Mouse (Mus musculus) heart, embryonic 16.5 days (tissue): ENCODE measurements around the gene D2hgdh. TPM values are rescaled to one million over a fixed set of nuclear protein-coding genes. Genes with fewer than 3 reads are reported as not detected.
A peak's percentile ranks its signal among the peaks of the same experiment; 100 is the strongest.
"Not testable (repeated sequence)": the region's sequence is repeated elsewhere in the genome, so short reads cannot be mapped to it uniquely, and the experiment has no call there.

Experiments used
- ATAC-seq: fragments of 200-750 bp; cut with Nextera tagmentation; replicated peaks from 2 replicates; pipeline ENCODE4 v1.8.0; 2017; ENCODE audit warnings: moderate number of reproducible peaks; ENCODE audit not compliant: insufficient read depth, low FRiP score; ENCODE audit errors: extremely low read depth
- H3K27ac ChIP-seq: fragments of 300-500 bp; sonication (generic); 2 replicates; pipeline ENCODE4 v1.5.1; 2014; ENCODE audit warnings: mild to moderate bottlenecking, low read length, control low read depth, moderate library complexity
- H3K27me3 ChIP-seq: fragments of 300-500 bp; sonication (generic); 2 replicates; pipeline ENCODE4 v1.6.1; 2014; ENCODE audit warnings: low read length, mixed read lengths; ENCODE audit not compliant: control insufficient read depth, insufficient read depth
- H3K36me3 ChIP-seq: fragments of 300-500 bp; sonication (generic); 2 replicates; pipeline ENCODE4 v1.6.1; 2014; ENCODE audit not compliant: control insufficient read depth, insufficient read depth
- H3K4me1 ChIP-seq: fragments of 300-500 bp; sonication (generic); 2 replicates; pipeline ENCODE4 v1.6.1; 2014; ENCODE audit warnings: low read length, mixed read lengths; ENCODE audit not compliant: control insufficient read depth, insufficient read depth
- H3K4me2 ChIP-seq: fragments of 300-500 bp; sonication (generic); 2 replicates; pipeline ENCODE4 v1.6.1; 2014; ENCODE audit warnings: low read depth, mild to moderate bottlenecking, control low read depth, low read length
- H3K4me3 ChIP-seq: fragments of 300-500 bp; sonication (generic); 2 replicates; pipeline ENCODE4 v1.5.1; 2014; ENCODE audit warnings: mild to moderate bottlenecking, control low read depth, low read length
- H3K9ac ChIP-seq: fragments of 300-500 bp; sonication (generic); 2 replicates; pipeline ENCODE4 v1.6.1; 2014; ENCODE audit warnings: low read length, control low read depth
- H3K9me3 ChIP-seq: fragments of 300-500 bp; sonication (generic); replicated peaks from 2 replicates; pipeline ENCODE4 v1.6.1; 2016; ENCODE audit warnings: low read length; ENCODE audit not compliant: control insufficient read depth
- WGBS: fragments of 180-500 bp; shearing (Covaris S2); extraction: QIAGEN DNeasy Blood & Tissue Kit; methylation state at CpG from one replicate; pipeline ENCODE4 v1.1.7; 2014; 5-methylcytosine and 5-hydroxymethylcytosine counted together
- polyA plus RNA-seq: library from polyadenylated mRNA; unstranded; fragments of >200 nt; fragmentation: Nextera tagmentation; extraction: Ambion mirVana; gene quantifications from 2 replicates; pipeline ENCODE4 v1.2.1, GENCODE M21; 2015

Gene D2hgdh
- polyA plus RNA-seq, 1 experiment from 2014 or later = 17.9 TPM

GRCm38 (mm10) chr1:93823796-93824495 lies 763 bp upstream of the D2hgdh start:
- Histone ChIP-seq H3K27me3 (no peaks in the 10 kb centered on the region), H3K9ac (no peak overlapping the region; the same call in 1 of the 2 replicates), H3K9me3 (no peaks in the 10 kb centered on the region), H3K4me3 (no peak overlapping the region), H3K36me3 (peaks cover 15% of the 10 kb centered on the region), H3K4me2 (no peak overlapping the region), H3K4me1 (peaks cover 12% of the 10 kb centered on the region), H3K27ac (peak overlapping the region; percentile 12)
- ATAC-seq = no peak
- WGBS = 71% methylated on average over 3 of the region's 3 CpGs

- peak; percentile 97 for ATAC-seq
- peak overlapping the region; percentile 66 for H3K4me3 ChIP-seq
- peak overlapping the region; percentile 80 for H3K9ac ChIP-seq
- H3K9me3 ChIP-seq = no peaks in the 10 kb centered on the region
- peak overlapping the region; percentile 85 for H3K4me2 ChIP-seq
- no peaks in the 10 kb centered on the region for H3K27me3 ChIP-seq
- peaks cover 6% of the 10 kb centered on the region for H3K36me3 ChIP-seq
- 1% methylated on average over 30 of the region's 30 CpGs for WGBS
- H3K27ac ChIP-seq = peak overlapping the region; percentile 91
- H3K4me1 ChIP-seq = peaks cover 12% of the 10 kb centered on the region
Measured at GRCm38 (mm10) chr1:93825105-93825674, 481 bp downstream of the D2hgdh start.

GRCm38 (mm10) chr1:93825771-93826539 lies 1.2 kb downstream of the D2hgdh start:
- Histone ChIP-seq H3K36me3 (peaks cover 2% of the 10 kb centered on the region), H3K4me2 (peak overlapping the region; percentile 85), H3K27me3 (no peaks in the 10 kb centered on the region), H3K9ac (peak overlapping the region; percentile 80), H3K4me1 (peaks cover 12% of the 10 kb centered on the region), H3K9me3 (no peaks in the 10 kb centered on the region), H3K4me3 (peak overlapping the region; percentile 66), H3K27ac (peak overlapping the region; percentile 91)
- WGBS = 42% methylated on average over 27 of the region's 27 CpGs
- no peak for ATAC-seq

GRCm38 (mm10) chr1:93826540-93826835 lies 1.8 kb downstream of the D2hgdh start:
- ATAC-seq = no peak
- H3K4me1 ChIP-seq = peaks cover 12% of the 10 kb centered on the region
- no peaks in the 10 kb centered on the region for H3K27me3 ChIP-seq
- H3K9me3 ChIP-seq = no peaks in the 10 kb centered on the region
- H3K4me3 ChIP-seq = no peak overlapping the region
- H3K27ac ChIP-seq = no peak overlapping the region
- H3K9ac ChIP-seq = no peak overlapping the region
- 89% methylated on average over 9 of the region's 9 CpGs for WGBS
- no peak overlapping the region for H3K4me2 ChIP-seq
- H3K36me3 ChIP-seq = no peaks in the 10 kb centered on the region

GRCm38 (mm10) chr1:93832754-93833360 lies 8.1 kb downstream of the D2hgdh start:
- not testable (repeated sequence) for ATAC-seq
- WGBS = 69% methylated on average over 3 of the region's 4 CpGs

GRCm38 (mm10) chr1:93834671-93835150 lies 10.0 kb downstream of the D2hgdh start:
- H3K27me3 ChIP-seq = no peaks in the 10 kb centered on the region
- no peaks in the 10 kb centered on the region for H3K9me3 ChIP-seq
- ATAC-seq = no peak
- no peak overlapping the region for H3K27ac ChIP-seq
- H3K4me3 ChIP-seq = no peak overlapping the region
- no peak overlapping the region for H3K4me2 ChIP-seq
- no peaks in the 10 kb centered on the region for H3K4me1 ChIP-seq
- peaks cover 2% of the 10 kb centered on the region; the same call in 1 of the 2 replicates for H3K36me3 ChIP-seq
- WGBS = 81% methylated on average over 7 of the region's 7 CpGs
- no peak overlapping the region for H3K9ac ChIP-seq

More at GRCm38 (mm10) chr1:93832754-93833360, 8.1 kb downstream of the D2hgdh start:
- not testable (repeated sequence) for H3K9ac ChIP-seq, H3K36me3 ChIP-seq, H3K9me3 ChIP-seq, H3K4me2 ChIP-seq, H3K27ac ChIP-seq, H3K4me1 ChIP-seq, H3K4me3 ChIP-seq, H3K27me3 ChIP-seq

GRCm38 (mm10) chr1:93835211-93835610 lies 10.5 kb downstream of the D2hgdh start:
- H3K36me3 ChIP-seq = peaks cover 2% of the 10 kb centered on the region; the same call in 1 of the 2 replicates
- H3K9me3 ChIP-seq = no peaks in the 10 kb centered on the region
- WGBS = 80% methylated on average over 4 of the region's 4 CpGs
- H3K9ac ChIP-seq = no peak overlapping the region
- no peak overlapping the region for H3K27ac ChIP-seq
- ATAC-seq = no peak
- no peaks in the 10 kb centered on the region for H3K27me3 ChIP-seq
- H3K4me1 ChIP-seq = no peaks in the 10 kb centered on the region
- no peak overlapping the region for H3K4me2 ChIP-seq
- H3K4me3 ChIP-seq = no peak overlapping the region

- Histone ChIP-seq H3K4me1 (no peaks in the 10 kb centered on the region), H3K9ac (no peak overlapping the region), H3K4me3 (no peak overlapping the region), H3K4me2 (no peak overlapping the region), H3K27me3 (no peaks in the 10 kb centered on the region), H3K27ac (no peak overlapping the region), H3K36me3 (peaks cover 2% of the 10 kb centered on the region; the same call in 1 of the 2 replicates), H3K9me3 (no peaks in the 10 kb centered on the region)
- WGBS = 78% methylated on average over 6 of the region's 6 CpGs
- no peak for ATAC-seq
Measured at GRCm38 (mm10) chr1:93835876-93836531, 11.3 kb downstream of the D2hgdh start.
